In the genomic region with DNA sequence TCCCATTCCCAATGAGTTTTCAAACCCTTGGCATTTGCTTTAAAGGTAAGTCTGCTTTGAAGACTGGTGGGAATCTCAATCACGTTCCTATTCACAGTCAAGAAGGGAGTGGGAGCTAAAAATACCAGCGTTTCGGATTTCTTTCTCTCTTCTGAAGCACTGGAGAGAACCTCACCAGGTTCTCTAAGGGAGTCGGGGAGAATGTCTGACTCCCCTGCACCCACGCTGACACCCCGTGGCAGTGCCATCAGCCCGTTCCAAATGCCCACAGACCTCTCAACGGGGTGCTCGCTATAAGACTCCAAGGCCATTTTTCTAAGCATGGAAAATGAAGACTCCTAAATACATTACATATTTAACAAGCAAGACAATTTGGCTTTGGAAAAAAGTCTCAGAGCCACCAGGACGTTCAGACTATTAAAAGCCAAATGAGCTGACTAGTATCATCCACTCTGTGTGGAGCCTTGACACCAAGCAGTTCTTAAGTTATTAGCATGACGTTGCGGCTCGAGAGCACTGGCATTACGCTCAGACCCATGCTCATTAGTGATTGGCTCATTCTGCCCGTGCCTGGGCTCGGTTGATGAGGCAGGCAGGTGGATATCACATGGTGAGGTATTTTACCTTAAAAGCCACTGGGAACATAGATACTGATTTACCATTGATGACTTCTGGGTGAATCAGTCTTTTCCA, we compare ENCODE assay signal across 10 mouse cellular contexts.
DNase-seq lines count a peak whose midpoint lies in the region; ATAC-seq lines count a peak whose summit lies in the region.
"Had no signal": no experiment of that assay in that cellular context is flagged by ENCODE, and none has a peak within 500 bp of the region (broad histone marks: within the 10 kb centered on the region; RNA-seq: fewer than 3 reads in every experiment).

No protein-coding gene starts in this region.

- no peak overlapping the region for H3K4me3 ChIP-seq in kidney, embryonic 16.5 days (ENCODE audit: low read length)
- H3K4me3 ChIP-seq: intestine, embryonic 15.5 days; neural tube, embryonic 13.5 days had no signal

- no peaks in the 10 kb centered on the region for H3K27me3 ChIP-seq in kidney, embryonic 16.5 days (ENCODE audit: insufficient read depth, low read length)
- H3K27me3 ChIP-seq: intestine, embryonic 15.5 days; neural tube, embryonic 13.5 days had no signal

- no peak overlapping the region for H3K9ac ChIP-seq in kidney, embryonic 16.5 days (replicated peaks; ENCODE audit: low read length)
- H3K9ac ChIP-seq: intestine, embryonic 15.5 days; liver, embryonic 14.5 days; neural tube, embryonic 13.5 days had no signal

- H3K9me3 ChIP-seq in kidney, embryonic 16.5 days (ENCODE audit: low read length) = peaks cover 6% of the 10 kb centered on the region; the same call in 1 of the 2 replicates
- H3K9me3 ChIP-seq: intestine, embryonic 15.5 days; neural tube, embryonic 13.5 days had no signal

- no peak for DNase-seq in kidney, adult 11 months
- peak; percentile 62 for DNase-seq in cerebellum, adult 11-12 months
- peak; percentile 48 for DNase-seq in cerebellum, adult 8-10 months
- DNase-seq in heart, postnatal 10 days = peak; percentile 22 to 25

- 45% methylated on average over 16 of the region's 16 CpGs for WGBS in kidney, embryonic 16.5 days

- no peak overlapping the region for H3K27ac ChIP-seq in kidney, embryonic 16.5 days (ENCODE audit: low read length)
- H3K27ac ChIP-seq: intestine, embryonic 15.5 days; liver, embryonic 14.5 days; neural tube, embryonic 13.5 days had no signal

- H3K36me3 ChIP-seq in kidney, embryonic 16.5 days (ENCODE audit: insufficient read depth, low read length) = no peaks in the 10 kb centered on the region
- H3K36me3 ChIP-seq: intestine, embryonic 15.5 days; neural tube, embryonic 13.5 days had no signal

- 0 out of 2 replicates have a peak, but pooled peaks have one; percentile 12 for ATAC-seq in kidney, embryonic 16.5 days (ENCODE audit: low FRiP score, low TSS enrichment)
- ATAC-seq in megakaryocyte-erythroid progenitor cell, adult 5-6 weeks (replicated peaks; ENCODE audit: low FRiP score, low TSS enrichment, poor library complexity, severe bottlenecking) = no peak
- ATAC-seq in erythroblast, adult 5-6 weeks (replicated peaks; ENCODE audit: low FRiP score, poor library complexity, severe bottlenecking) = no peak
- ATAC-seq: intestine, embryonic 15.5 days had no signal

- intact Hi-C loops in heart, postnatal 10 days (cut with DNase I) = no loop called here

- H3K4me2 ChIP-seq in kidney, embryonic 16.5 days (replicated peaks; ENCODE audit: low read depth, low read length) = no peak overlapping the region
- H3K4me2 ChIP-seq: intestine, embryonic 15.5 days; neural tube, embryonic 13.5 days had no signal

- H3K4me1 ChIP-seq in kidney, embryonic 16.5 days (ENCODE audit: insufficient read depth, low read length) = peaks cover 8% of the 10 kb centered on the region
- H3K4me1 ChIP-seq: intestine, embryonic 15.5 days; neural tube, embryonic 13.5 days had no signal
